Mouse (Mus musculus): Measurements from ENCODE around the gene Plxna4.

The Plxna4 gene

GRCm38 (mm10) chr6:32398261-32398660, 189.7 kb downstream of the Plxna4 start:
- no peak for DNase-seq

- peak; percentile 89 for DNase-seq
These were observed 190.8 kb downstream of the Plxna4 start for GRCm38 (mm10) chr6:32397133-32397730.

- DNase-seq = no peak
These were observed 192.6 kb downstream of the Plxna4 start for GRCm38 (mm10) chr6:32395415-32395814.

- DNase-seq = no peak
These were observed 195.7 kb downstream of the Plxna4 start for GRCm38 (mm10) chr6:32392262-32392661.

DNA sequence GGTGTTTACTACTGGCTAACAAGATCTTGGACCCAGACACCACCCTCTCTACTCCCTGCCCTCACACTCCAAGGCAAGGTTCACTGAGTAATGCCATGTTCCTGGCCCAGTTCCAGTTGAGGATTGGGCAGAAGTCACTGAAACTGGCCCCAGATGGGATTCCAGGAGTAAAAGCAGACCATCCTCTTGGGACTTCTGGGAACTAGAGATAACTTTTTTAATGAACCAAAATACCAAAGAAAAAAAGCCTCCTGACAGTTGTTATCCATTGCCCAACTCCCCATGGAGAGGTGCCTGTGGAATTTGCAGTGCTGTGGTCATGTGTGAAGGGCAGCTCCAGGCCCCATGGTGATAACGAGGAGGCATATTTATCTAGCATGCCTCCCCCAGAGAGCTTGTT, 199.7 kb downstream of the Plxna4 start:
- no peak for DNase-seq

GRCm38 (mm10) chr6:32386915-32387314, 201.1 kb downstream of the Plxna4 start:
- DNase-seq = no peak

DNA sequence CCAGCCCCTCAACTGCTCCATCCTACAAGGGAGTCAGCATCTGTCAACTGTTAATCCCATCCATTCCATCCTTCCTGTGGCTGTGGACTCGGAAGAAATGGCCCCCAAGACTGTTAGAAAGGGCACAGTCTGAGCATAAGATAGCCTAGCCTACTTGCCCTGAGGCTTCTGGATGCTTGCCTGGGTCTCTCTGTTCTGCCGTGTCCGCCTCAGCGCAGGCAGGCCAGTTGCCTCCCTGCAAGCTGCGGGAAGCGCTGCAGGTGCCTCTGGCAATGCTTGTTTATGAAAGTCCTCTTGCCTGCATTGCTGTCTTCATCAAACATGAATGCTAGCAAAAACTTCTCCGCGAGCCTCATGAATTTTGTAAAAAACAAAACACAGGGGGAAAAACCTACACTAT, 203.1 kb downstream of the Plxna4 start:
- DNase-seq = no peak

- no peak for DNase-seq
These were observed 203.6 kb downstream of the Plxna4 start for GRCm38 (mm10) chr6:32384423-32384822.

DNA sequence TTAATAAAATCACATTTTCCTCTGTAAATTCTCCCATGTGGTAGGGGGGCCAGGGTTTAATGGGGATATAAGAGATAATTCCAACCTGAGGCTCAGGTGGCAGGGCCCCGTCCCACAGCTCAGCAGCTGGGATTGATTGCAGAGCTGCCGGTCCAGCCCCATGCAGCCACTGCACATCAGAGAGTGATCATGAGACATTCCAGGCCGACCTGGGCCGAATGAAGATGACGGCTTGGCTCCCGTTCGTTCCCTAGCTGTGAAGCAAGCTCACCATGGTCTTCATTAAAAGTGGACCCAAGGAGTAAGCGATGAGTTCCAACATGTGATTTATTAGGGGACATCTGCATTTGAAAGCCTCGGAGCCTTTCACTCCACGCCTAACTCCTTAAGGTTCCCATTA, 206.5 kb downstream of the Plxna4 start:
- DNase-seq = no peak

- DNase-seq = peak; percentile 36
These were observed 210.8 kb downstream of the Plxna4 start for GRCm38 (mm10) chr6:32377181-32377580.

DNA sequence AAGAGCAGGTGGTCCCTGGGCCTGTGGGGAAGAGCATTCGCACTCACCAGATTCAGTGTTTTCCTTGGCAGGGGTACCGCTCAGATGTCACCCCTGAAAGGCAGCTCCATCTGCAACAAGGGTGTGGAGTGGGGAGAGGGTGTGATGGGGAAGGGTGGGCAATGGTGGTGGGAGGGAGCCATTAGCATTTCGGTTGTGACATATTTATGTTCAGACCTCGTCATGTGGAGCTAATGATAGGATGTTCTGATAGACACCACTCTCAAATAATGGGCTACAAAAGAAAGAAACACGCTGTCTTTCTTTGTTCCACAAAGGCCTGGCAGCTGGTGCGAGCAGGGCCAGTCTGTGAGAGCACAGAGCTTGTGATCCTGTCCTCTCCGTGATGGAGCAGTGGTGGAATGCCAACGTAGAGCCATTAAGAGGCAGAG, 214.0 kb downstream of the Plxna4 start:
- no peak for DNase-seq

DNA sequence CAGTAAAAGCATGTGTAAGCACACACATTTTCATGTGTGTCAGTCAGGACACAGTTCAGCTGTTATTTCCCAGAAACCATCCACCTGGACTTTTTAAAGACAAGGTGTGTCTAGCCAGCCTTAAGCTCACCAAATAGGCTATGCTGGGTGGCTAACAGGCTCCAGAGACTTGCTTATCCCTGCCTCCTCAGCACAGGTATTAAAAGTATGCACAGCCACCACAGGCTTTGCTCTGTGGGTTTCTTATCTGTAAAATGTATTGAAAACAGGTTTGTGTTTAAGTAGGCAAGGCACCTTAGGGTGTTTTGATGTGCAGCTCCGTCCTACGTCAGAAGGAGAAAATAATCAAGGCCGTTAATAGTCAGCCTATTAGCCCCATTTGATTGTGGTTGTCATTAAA, 218.9 kb downstream of the Plxna4 start:
- no peak for DNase-seq

DNA sequence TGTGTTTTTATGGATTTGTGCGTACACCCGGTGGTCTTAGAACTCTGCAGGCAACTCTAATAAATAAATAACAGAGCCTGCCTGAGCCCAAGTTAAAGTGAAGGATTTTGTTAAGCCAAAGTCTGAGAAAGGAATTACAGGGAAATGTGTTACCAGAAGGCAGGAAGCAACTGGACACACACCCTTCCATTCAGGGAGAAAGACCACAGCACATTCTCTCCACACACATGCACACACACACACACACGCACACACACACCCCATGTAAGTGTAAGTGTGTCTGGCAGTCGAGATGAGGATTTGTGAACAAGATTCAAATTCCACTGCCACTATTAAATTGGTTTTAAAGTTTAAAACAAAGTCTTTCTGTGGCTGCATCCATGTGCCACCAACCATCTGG, 219.6 kb downstream of the Plxna4 start:
- no peak for DNase-seq

GRCm38 (mm10) chr6:32364933-32365332, 223.1 kb downstream of the Plxna4 start:
- no peak for DNase-seq

- no peak for DNase-seq
These were observed 224.4 kb downstream of the Plxna4 start for GRCm38 (mm10) chr6:32363489-32364068.

DNA sequence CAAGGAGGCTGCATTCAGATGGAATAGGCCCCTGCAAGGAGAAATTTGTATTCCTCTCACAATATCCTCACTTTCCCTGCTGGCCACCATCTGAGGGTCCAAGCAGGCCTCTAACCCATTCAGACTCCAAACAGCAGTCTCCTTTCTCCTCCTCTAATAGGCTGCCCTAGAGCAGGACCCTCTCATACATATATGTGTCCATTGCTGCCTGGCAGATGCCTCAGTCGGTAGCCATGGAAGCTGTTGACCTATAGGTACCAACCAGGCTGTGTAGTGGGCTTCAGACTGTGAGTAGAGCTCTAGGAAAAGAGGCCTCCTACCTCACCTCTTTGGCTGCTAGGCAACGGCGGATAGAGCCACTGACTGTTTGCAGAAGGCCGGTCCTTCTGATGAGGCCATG, 225.6 kb downstream of the Plxna4 start:
- no peak for DNase-seq

DNA sequence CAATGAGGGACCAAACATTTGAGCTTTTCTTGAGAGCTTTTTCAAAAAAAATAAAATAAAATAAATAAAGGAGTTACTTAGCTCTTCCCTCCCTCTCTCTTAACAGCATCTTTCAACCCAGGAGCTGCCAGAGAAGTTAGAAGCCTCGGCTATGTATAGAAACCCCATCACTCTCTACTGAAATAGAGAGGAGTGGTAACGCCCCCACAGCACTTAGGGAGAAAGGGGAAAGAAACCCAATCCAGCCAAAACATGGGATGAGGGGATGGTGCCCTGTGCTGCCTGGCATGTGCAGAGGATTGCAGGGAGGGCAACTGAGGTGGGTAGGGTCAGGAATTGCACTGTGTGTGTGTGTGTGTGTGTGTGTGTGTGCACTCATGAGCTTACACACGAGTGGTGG, 228.3 kb downstream of the Plxna4 start:
- no peak for DNase-seq

DNA sequence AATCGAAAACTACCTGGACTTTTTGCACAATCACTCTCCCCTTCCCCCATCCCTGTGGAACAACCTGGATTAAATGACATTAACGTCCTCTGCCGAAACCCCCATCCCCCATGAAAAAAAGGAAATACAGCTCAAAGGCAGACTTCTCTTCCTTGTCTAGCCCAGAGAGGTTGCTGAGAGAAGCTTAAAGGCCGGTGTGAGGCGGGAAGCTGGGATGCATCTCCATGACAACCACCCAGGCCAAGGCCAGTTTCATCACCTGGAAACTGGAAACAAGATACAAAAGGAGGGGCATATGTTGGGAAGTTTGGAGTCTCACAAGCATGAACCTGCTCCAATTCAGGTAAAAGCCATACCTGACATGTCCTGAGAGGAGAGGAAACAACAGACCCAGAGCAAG, 230.5 kb downstream of the Plxna4 start:
- DNase-seq = no peak

DNA sequence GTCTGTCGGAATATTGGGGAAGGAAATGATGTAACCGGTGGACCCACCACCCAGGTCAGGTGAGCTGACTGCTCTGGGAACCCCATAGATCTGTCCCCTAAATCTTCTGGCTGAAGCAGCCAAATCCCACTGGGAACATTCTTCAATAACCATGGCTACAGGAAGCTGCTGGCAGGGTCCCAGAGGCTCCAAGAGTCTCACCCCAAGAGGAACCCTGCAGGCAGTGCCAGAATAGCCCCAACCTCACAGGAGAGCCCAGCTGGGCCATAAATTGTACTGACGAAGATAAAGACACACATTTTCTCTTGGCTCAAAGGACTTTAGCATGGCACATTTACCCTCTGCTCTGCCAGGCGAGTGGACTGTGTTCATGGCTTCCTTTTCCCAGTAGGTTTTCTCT, 232.4 kb downstream of the Plxna4 start:
- DNase-seq = peak; percentile 45

DNA sequence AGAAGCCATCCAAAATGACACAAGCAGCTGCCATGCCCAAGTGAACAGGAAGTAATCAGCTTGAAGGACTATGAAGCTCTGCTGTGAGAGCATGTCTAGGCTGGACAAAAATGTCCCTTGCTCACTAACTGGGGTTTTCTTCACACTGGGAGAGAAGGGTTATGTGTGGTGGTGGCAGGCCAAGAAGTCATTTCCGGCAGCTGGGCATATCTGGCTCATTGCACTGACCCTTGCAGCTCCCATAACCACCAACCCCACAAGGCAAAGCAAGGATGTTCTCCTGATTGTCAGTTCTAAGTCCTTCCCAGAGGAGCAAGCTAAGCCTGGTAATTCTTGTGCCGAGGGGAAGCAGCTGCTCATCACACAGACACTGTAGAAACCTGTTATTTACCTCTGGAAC, 239.0 kb downstream of the Plxna4 start:
- DNase-seq = no peak

DNA sequence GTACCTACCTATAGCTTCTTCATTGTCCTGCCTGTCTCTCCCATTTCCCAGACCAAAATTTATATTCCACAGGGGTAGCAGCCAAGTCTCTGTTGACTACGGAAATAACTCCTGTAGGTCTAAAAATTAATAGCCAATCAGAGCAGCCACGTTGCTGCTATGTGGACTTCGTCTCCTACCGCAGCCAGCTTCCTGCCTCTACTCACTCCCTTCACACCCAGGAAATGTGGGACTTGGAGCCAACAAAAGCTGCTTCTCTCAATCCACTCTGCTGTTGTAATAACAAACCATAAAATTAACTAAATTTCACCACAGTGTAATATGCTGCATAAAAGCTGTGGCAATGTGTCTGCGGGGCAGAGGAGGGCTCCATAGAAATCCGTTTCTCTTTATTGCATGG, 239.9 kb downstream of the Plxna4 start:
- DNase-seq = no peak

DNA sequence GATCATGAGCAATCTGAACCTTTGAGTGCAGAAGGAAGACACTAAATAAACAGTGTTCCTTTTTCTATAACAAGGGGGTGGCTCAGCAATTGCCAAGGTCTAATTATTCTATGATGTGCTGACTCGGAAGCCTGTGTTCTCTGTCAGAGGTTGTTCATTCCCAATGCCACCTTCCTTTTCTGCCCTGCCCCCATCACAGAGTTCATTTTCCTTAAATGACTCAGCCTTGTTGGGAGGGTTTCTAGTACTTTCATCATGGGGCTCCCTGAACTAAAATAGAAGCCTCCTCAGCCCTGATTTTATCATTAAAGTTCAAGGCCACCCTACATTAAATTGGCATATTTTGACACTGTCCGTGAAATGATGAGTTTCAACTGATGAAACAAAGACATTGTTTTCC, 242.0 kb downstream of the Plxna4 start:
- no peak for DNase-seq

DNA sequence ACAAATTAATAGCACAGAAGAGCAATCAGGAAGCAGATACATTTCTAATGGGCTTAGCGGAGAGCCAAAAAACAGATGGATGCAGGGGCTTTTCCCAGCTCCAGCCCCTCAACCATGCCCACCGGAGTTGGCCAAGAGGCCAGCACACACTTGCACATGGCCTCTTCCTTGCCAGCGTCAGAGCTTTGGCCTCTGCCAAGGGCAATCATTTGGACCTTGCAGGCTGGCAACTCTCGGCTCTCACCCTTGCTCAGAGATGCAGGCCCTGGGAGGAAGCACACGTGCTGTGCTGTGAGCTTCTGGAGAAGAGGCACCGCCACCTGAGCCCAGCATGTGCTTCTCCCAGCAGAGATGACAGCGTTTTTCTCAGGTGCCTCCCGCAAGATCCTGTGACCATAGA, 245.3 kb downstream of the Plxna4 start:
- no peak for DNase-seq

DNA sequence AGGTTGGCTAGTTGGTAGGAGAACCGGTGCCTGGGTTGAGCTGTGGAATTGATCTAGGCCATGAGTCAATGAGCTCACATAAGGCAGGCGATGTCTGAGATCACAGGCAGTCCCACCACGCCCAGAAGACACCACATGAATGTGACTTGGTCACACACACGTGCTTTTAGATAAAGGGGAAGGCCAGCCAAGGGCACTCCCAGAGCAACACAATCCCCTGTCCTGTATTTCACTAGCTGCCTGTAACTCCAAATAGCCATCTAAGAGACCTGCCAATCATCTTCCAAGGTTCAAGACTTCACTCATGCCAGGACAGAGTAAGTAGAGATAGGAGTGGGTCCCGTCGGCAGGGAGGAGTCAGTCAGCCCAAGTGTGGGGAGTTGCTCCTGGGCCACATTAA, 245.7 kb downstream of the Plxna4 start:
- DNase-seq = no peak

DNA sequence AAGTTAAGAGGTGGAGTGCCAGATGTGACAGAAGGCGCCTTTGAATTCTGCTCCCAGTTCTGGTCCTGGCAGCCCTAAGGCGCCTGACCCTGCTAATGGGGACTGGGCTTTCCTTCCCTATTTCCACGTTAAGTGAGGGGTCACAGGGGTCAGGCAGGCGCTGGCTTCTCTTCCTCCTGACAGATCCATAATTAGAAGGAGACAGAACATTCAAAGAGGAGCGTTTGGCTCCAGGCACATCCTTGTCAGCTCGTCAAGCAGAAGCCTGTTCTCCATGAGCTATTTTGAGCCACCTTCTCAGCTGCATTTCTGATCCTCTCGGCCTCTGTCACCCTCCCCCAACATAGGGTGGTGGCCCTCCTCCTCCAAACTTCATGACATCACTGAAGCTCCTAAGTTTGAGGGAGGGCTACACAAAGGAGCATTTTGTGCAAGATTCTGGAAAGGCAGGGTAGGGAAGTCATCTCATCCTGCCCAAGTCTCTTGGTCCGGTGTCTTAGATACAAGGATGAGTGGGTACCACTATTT, 249.5 kb downstream of the Plxna4 start:
- DNase-seq = no peak
